Mouse (Mus musculus): ENCODE measurements around the gene Gmfb.

DNA sequence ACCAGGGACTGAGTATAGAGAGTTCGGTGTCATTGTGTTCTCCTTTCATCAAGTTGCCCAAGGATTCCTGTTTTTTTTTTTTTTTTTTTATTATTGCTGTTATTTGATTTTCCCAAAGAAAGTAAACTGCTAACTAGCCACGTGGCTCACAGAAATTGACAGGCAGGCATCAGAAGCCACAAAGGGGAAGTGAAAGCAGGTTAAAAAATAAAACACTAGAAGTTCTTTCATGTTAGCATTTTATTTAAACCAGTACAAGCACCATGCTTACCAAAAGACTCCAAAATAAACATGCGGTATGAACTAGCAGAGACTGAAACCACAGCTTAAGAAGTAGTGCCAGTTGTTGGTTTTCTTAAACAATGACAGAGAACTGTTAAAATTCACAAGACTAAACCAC lies 14.1 kb downstream of the Gmfb start:
- TF ChIP-seq POLR2A (IDR thresholded peaks at IDR 0.05; ENCODE audit: borderline replicate concordance, control insufficient read depth, low read depth, low read length) (no peak), CTCF (IDR thresholded peaks at IDR 0.05; ENCODE audit: control insufficient read depth, insufficient read depth, low read length) (no peak)
